Comparison of ENCODE assay signal across 8 mouse cellular contexts in the genomic region with DNA sequence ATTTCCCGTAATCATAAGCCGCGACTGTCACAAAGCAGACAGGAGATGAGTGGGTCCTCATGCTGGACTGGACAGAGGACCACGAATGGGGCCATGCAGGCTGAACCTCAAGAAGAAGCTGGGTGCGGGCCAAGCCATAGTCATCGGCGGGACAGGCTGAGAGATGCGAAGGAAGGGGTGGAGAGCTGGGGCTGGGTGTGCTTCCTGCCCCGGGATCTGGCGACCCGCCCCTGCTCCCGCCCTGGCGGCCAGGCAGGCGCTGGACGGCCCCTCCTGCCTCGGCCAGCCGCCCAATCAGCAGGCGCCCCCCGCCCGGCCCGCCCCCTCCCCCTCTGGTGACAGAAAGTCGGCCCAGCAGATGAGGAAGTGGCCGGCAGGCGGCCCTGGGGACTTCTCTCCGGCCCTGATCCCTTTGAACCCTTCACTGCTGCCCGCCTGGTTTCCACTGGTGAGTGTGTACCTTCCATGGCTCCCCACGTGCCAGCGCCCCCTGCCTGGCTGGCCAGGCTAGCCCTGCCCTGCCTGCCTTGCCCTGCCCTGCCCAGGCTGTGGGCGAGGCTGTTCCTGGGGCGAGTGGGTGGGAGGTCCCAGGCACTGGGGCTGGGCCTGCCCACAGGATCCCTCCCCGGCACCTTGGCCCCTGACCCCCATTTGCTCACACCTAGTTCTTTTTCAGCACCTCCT. TPM values are rescaled to one million over a fixed set of nuclear protein-coding genes. Genes with fewer than 3 reads are reported as not detected.
DNase-seq lines count a peak whose midpoint lies in the region; ATAC-seq and TF ChIP-seq lines count a peak whose summit lies in the region.

A gene (plus strand): TSS at position 326 of the 684 bp plus-strand sequence.

- TF ChIP-seq CTCF in liver, embryonic 14.5 days (IDR thresholded peaks at IDR 0.05; ENCODE audit: low read depth): peak; percentile 80

- under 1% methylated on average over 31 of the region's 31 CpGs for WGBS in forebrain, embryonic 10.5 days
- WGBS in heart, embryonic 15.5 days: 0% methylated on average over 28 of the region's 31 CpGs
- WGBS in liver, embryonic 14.5 days (ENCODE audit: insufficient replicate concordance): under 1% methylated on average over 26 of the region's 31 CpGs
- WGBS in stomach, embryonic 16.5 days: under 1% methylated on average over 30 of the region's 31 CpGs

- H3K27me3 ChIP-seq in forebrain, embryonic 10.5 days (ENCODE audit: poor library complexity, severe bottlenecking): no peaks in the 10 kb centered on the region
- no peaks in the 10 kb centered on the region for H3K27me3 ChIP-seq in heart, embryonic 15.5 days
- H3K27me3 ChIP-seq in liver, embryonic 14.5 days (ENCODE audit: control insufficient read depth, insufficient read depth, low read length): no peaks in the 10 kb centered on the region
- H3K27me3 ChIP-seq in stomach, embryonic 16.5 days (ENCODE audit: control insufficient read depth, insufficient read depth, low read length): no peaks in the 10 kb centered on the region

- TF ChIP-seq EP300 in liver, embryonic 14.5 days (IDR thresholded peaks at IDR 0.05; ENCODE audit: low read depth): no peak

- peak within 1 kb of the TSS; percentile 92 for H3K27ac ChIP-seq in forebrain, embryonic 10.5 days
- peak within 1 kb of the TSS; percentile 89 for H3K27ac ChIP-seq in heart, embryonic 15.5 days
- H3K27ac ChIP-seq in liver, embryonic 14.5 days: peak within 1 kb of the TSS; percentile 85
- H3K27ac ChIP-seq in stomach, embryonic 16.5 days (ENCODE audit: low read length): peak within 1 kb of the TSS; percentile 93

- peak within 1 kb of the TSS; percentile 79 for H3K4me3 ChIP-seq in forebrain, embryonic 10.5 days
- peak within 1 kb of the TSS; percentile 92 for H3K4me3 ChIP-seq in heart, embryonic 15.5 days
- H3K4me3 ChIP-seq in liver, embryonic 14.5 days (ENCODE audit: insufficient read depth in 1 of 2, low read depth in 2 of 2, low read length in 2 of 2): peak within 1 kb of the TSS; percentile 73 to 90
- H3K4me3 ChIP-seq in stomach, embryonic 16.5 days (replicated peaks; ENCODE audit: low read length): peak within 1 kb of the TSS; percentile 64

- H3K9me3 ChIP-seq in forebrain, embryonic 10.5 days: no peaks in the 10 kb centered on the region
- no peaks in the 10 kb centered on the region for H3K9me3 ChIP-seq in heart, embryonic 15.5 days (replicated peaks)
- H3K9me3 ChIP-seq in liver, embryonic 14.5 days (ENCODE audit: control insufficient read depth, low read length): no peaks in the 10 kb centered on the region
- no peaks in the 10 kb centered on the region for H3K9me3 ChIP-seq in stomach, embryonic 16.5 days (replicated peaks; ENCODE audit: control insufficient read depth, low read length)

- DNase-seq in CD8-positive naive resting alpha-beta T cell, adult 2 months (ENCODE audit: low read depth in 2 of 2, low spot score in 2 of 2): peak; percentile 49 to 60
- DNase-seq in c-Kit-positive CD71-negative TER-119-negative erythroid progenitor cells, embryonic 14.5 days (ENCODE audit: low read depth): peak; percentile 72
- peak; percentile 89 for DNase-seq in forebrain, embryonic 10.5 days (ENCODE audit: extremely low spot score, low spot score)
- peak; percentile 93 to 98 for DNase-seq in kidney, postnatal 25 days
- DNase-seq in liver, embryonic 14.5 days (ENCODE audit: low read depth in 3 of 3, low spot score in 3 of 3): peak; percentile 73 to 83 (median 79)
- DNase-seq in neural tube, embryonic 10.5 days (ENCODE audit: extremely low spot score, low spot score): peak; percentile 93

- H3K9ac ChIP-seq in heart, embryonic 15.5 days: peak within 1 kb of the TSS; percentile 91
- peak within 1 kb of the TSS; percentile 92 for H3K9ac ChIP-seq in liver, embryonic 14.5 days (replicated peaks)
- peak within 1 kb of the TSS; percentile 85 for H3K9ac ChIP-seq in stomach, embryonic 16.5 days (ENCODE audit: low read length)

- H3K36me3 ChIP-seq in forebrain, embryonic 10.5 days (replicated peaks): peaks cover 46% of the 10 kb centered on the region
- H3K36me3 ChIP-seq in heart, embryonic 15.5 days: peaks cover 22% of the 10 kb centered on the region
- peaks cover 31% of the 10 kb centered on the region for H3K36me3 ChIP-seq in liver, embryonic 14.5 days (replicated peaks; ENCODE audit: control insufficient read depth, insufficient read depth, low read depth)
- peaks cover 12% of the 10 kb centered on the region; the same call in 1 of the 2 replicates for H3K36me3 ChIP-seq in stomach, embryonic 16.5 days (ENCODE audit: control insufficient read depth, insufficient read depth, low read length)

- H3K4me1 ChIP-seq in forebrain, embryonic 10.5 days: peaks cover 35% of the 10 kb centered on the region
- H3K4me1 ChIP-seq in heart, embryonic 15.5 days (replicated peaks): peaks cover 28% of the 10 kb centered on the region
- H3K4me1 ChIP-seq in liver, embryonic 14.5 days (replicated peaks; ENCODE audit: control insufficient read depth in 2 of 2, insufficient read depth in 2 of 2, low read length in 1 of 2): peaks cover 54 to 57% of the 10 kb centered on the region in 2 experiments
- H3K4me1 ChIP-seq in stomach, embryonic 16.5 days (ENCODE audit: control insufficient read depth, insufficient read depth, low read length): peaks cover 26% of the 10 kb centered on the region

- H3K4me2 ChIP-seq in heart, embryonic 15.5 days: peak within 1 kb of the TSS; percentile 93
- peak within 1 kb of the TSS; percentile 99 for H3K4me2 ChIP-seq in liver, embryonic 14.5 days (ENCODE audit: low read depth)
- H3K4me2 ChIP-seq in stomach, embryonic 16.5 days (ENCODE audit: low read depth, low read length): peak within 1 kb of the TSS; percentile 75

- ATAC-seq in heart, embryonic 15.5 days (replicated peaks; ENCODE audit: insufficient number of reproducible peaks, insufficient read depth, low FRiP score, low read depth): peak; percentile 96
- peak; percentile 88 for ATAC-seq in liver, embryonic 14.5 days (ENCODE audit: insufficient read depth)
- ATAC-seq in stomach, embryonic 16.5 days (ENCODE audit: insufficient read depth, low FRiP score): peak; percentile 96

RNA-seq across cellular contexts. Expression of the gene that starts here (rescaled TPM):
- 42.8 and 45.5 TPM in 2 replicates for polyA plus RNA-seq in forebrain, embryonic 10.5 days (2016; fragmentation: Nextera tagmentation; extraction: Ambion mirVana)
- 54.2 and 73.7 TPM in 2 replicates for polyA plus RNA-seq in heart, embryonic 15.5 days (2015; fragmentation: Nextera tagmentation; extraction: Ambion mirVana)
- 88.1 and 113 TPM in 2 replicates for polyA plus RNA-seq in liver, embryonic 14.5 days (2012; rRNA removed)
- 87.1 and 88.0 TPM in 2 replicates for polyA plus RNA-seq in liver, embryonic 14.5 days (2014; fragmentation: Nextera tagmentation; extraction: Ambion mirVana)
- 171 and 204 TPM in 2 replicates for polyA plus RNA-seq in stomach, embryonic 16.5 days (2015; fragmentation: Nextera tagmentation; extraction: Ambion mirVana)

Comparison
In these comparisons a context has a peak if more than half of its experiments do, and no peak if none do; other contexts are left out.
1. Peak in every context shown above with its lines: DNase-seq, ATAC-seq, H3K4me3 ChIP-seq and H3K27ac ChIP-seq.